Mouse (Mus musculus) lung, adult 2 months (tissue): ENCODE data around the gene Ttll5.

Source experiments
- CTCF ChIP-seq: fragments of 200-500 bp; IDR thresholded peaks from 2 replicates; pipeline ENCODE4 v1.5.1; 2011; ENCODE audit warnings: mild to moderate bottlenecking, low read length, control low read depth; ENCODE audit not compliant: insufficient read depth
- POLR2A ChIP-seq: fragments of 200-500 bp; IDR thresholded peaks from 2 replicates; pipeline ENCODE4 v1.6.1; 2011; ENCODE audit warnings: low read depth, mild to moderate bottlenecking, control low read depth, low read length, borderline replicate concordance; ENCODE audit errors: extremely low read depth

GRCm38 (mm10) chr12:85954167-85954566 lies 129.7 kb downstream of the Ttll5 start:
- TF ChIP-seq POLR2A (no peak), CTCF (peak; percentile 46; the same call in 1 of the 2 replicates)
